Mouse (Mus musculus): ENCODE measurements around the gene 4933427D14Rik. TPM values are rescaled to one million over a fixed set of nuclear protein-coding genes. Genes with fewer than 3 reads are reported as not detected.

The 4933427D14Rik gene
- polyA plus RNA-seq, 1 experiment from 2014 or later, result 7.5 TPM

GRCm38 (mm10) chr11:72130472-72130871 lies 76.8 kb downstream of the 4933427D14Rik start:
- Histone ChIP-seq H3K4me1 (ENCODE audit: control insufficient read depth, insufficient read depth, low read length) (peaks cover 39% of the 10 kb centered on the region), H3K9me3 (replicated peaks; ENCODE audit: control insufficient read depth, low read length) (no peaks in the 10 kb centered on the region), H3K4me3 (ENCODE audit: low read length) (no peak overlapping the region), H3K9ac (ENCODE audit: low read length) (no peak overlapping the region), H3K36me3 (ENCODE audit: control insufficient read depth, insufficient read depth) (no peaks in the 10 kb centered on the region), H3K27me3 (ENCODE audit: control insufficient read depth, insufficient read depth, low read length) (peaks cover 14% of the 10 kb centered on the region), H3K27ac (ENCODE audit: low read length) (peak overlapping the region; percentile 93), H3K4me2 (ENCODE audit: low read depth, low read length) (peak overlapping the region; percentile 42; the same call in 1 of the 2 replicates)
- ATAC-seq (replicated peaks; ENCODE audit: extremely low read depth, insufficient read depth, low FRiP score), result no peak
- WGBS, result 61% methylated on average over 3 of the region's 3 CpGs

DNA sequence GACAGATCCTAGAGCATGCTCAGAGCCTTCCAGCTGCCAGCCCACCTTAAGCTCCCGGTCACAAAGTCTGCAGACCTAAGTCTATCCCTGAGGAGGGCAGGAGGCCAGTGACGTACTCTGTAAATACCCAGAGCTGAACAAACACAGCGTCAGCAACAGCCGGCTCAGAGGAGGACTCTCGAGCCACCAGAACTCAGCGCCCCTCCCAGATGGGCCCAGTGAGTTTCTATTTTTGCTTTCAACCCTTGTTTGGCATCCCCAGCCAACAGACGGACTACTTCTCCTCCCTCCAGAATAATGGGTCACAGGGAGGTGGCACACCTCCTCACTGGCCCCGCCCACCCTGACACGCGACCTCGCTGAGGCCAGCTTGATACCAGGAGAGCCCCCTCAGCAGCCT lies 77.2 kb downstream of the 4933427D14Rik start:
- peak overlapping the region; percentile 42 for H3K4me2 ChIP-seq (ENCODE audit: low read depth, low read length)
- peak overlapping the region; percentile 60 for H3K9ac ChIP-seq (ENCODE audit: low read length)
- ATAC-seq (replicated peaks; ENCODE audit: extremely low read depth, insufficient read depth, low FRiP score), result peak; percentile 84
- H3K27ac ChIP-seq (ENCODE audit: low read length), result peak overlapping the region; percentile 93
- H3K27me3 ChIP-seq (ENCODE audit: control insufficient read depth, insufficient read depth, low read length), result peaks cover 13% of the 10 kb centered on the region
- 8% methylated on average over 11 of the region's 11 CpGs for WGBS
- no peaks in the 10 kb centered on the region for H3K9me3 ChIP-seq (replicated peaks; ENCODE audit: control insufficient read depth, low read length)
- H3K36me3 ChIP-seq (ENCODE audit: control insufficient read depth, insufficient read depth), result no peaks in the 10 kb centered on the region
- H3K4me3 ChIP-seq (ENCODE audit: low read length), result peak overlapping the region; percentile 11; the same call in 1 of the 2 replicates
- H3K4me1 ChIP-seq (ENCODE audit: control insufficient read depth, insufficient read depth, low read length), result peaks cover 39% of the 10 kb centered on the region

DNA sequence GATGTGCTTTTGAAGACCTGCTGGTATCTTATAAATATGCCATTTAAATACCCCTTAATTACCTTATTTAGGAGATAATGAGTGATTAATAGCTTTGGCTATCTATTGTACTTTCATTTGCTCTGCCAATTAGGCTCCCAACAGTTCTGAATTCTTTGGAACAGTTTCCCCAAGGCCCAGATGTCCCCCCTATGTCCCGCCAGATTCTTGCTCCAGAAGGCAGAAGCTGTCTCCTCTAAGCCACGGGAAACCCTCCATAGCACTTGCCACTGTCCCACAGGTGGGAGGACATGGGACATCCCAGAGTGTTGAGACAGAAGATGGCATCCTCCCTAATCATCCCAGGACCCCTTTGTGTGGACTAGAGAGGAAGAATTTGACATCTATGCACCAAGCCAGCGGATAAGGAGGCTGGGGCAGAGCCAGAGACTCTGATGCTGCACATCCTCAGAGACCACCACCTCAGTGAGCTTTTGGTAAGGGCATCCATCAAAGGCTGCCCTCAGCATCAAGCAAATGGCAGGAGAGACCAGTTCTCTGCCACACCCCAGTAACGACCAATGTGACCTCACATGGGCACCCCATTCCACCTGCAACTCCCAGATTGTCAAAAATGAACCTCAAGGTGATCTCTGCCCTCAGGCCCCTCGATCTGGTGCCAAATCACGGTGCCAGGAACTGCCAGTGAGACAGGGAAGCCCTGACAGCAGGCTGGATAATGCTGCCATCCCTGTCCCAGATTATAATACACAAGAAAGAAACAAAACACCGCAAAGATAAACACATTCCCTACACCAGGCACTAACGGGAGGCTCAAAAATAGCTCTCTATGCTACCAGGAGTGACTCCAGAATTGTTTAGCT lies 78.0 kb downstream of the 4933427D14Rik start:
- WGBS, result 46% methylated on average over 8 of the region's 8 CpGs
- H3K27me3 ChIP-seq (ENCODE audit: control insufficient read depth, insufficient read depth, low read length), result peaks cover 5% of the 10 kb centered on the region
- ATAC-seq (replicated peaks; ENCODE audit: extremely low read depth, insufficient read depth, low FRiP score), result no peak; the same call in 1 of the 2 replicates
- peak overlapping the region; percentile 60 for H3K9ac ChIP-seq (ENCODE audit: low read length)
- H3K4me3 ChIP-seq (ENCODE audit: low read length), result 0 out of 2 replicates have a peak overlapping the region, but pooled peaks have one; percentile 11
- H3K27ac ChIP-seq (ENCODE audit: low read length), result peak overlapping the region; percentile 93
- no peaks in the 10 kb centered on the region for H3K36me3 ChIP-seq (ENCODE audit: control insufficient read depth, insufficient read depth)
- H3K9me3 ChIP-seq (replicated peaks; ENCODE audit: control insufficient read depth, low read length), result no peaks in the 10 kb centered on the region
- peak overlapping the region; percentile 42 for H3K4me2 ChIP-seq (ENCODE audit: low read depth, low read length)
- H3K4me1 ChIP-seq (ENCODE audit: control insufficient read depth, insufficient read depth, low read length), result peaks cover 37% of the 10 kb centered on the region

- H3K4me3 ChIP-seq (ENCODE audit: low read length), result no peak overlapping the region
- H3K4me2 ChIP-seq (ENCODE audit: low read depth, low read length), result no peak overlapping the region
- no peak overlapping the region for H3K27ac ChIP-seq (ENCODE audit: low read length)
- ATAC-seq (replicated peaks; ENCODE audit: extremely low read depth, insufficient read depth, low FRiP score), result no peak
- WGBS, result 81% methylated on average over 5 of the region's 5 CpGs
- no peaks in the 10 kb centered on the region for H3K9me3 ChIP-seq (replicated peaks; ENCODE audit: control insufficient read depth, low read length)
- H3K27me3 ChIP-seq (ENCODE audit: control insufficient read depth, insufficient read depth, low read length), result no peaks in the 10 kb centered on the region
- peaks cover 30% of the 10 kb centered on the region for H3K4me1 ChIP-seq (ENCODE audit: control insufficient read depth, insufficient read depth, low read length)
- no peaks in the 10 kb centered on the region for H3K36me3 ChIP-seq (ENCODE audit: control insufficient read depth, insufficient read depth)
- H3K9ac ChIP-seq (ENCODE audit: low read length), result no peak overlapping the region
Observed at GRCm38 (mm10) chr11:72127450-72128189, 79.6 kb downstream of the 4933427D14Rik start.

GRCm38 (mm10) chr11:72125781-72126180 lies 81.5 kb downstream of the 4933427D14Rik start:
- no peak for ATAC-seq (replicated peaks; ENCODE audit: extremely low read depth, insufficient read depth, low FRiP score)
- no peak overlapping the region for H3K9ac ChIP-seq (ENCODE audit: low read length)
- H3K27me3 ChIP-seq (ENCODE audit: control insufficient read depth, insufficient read depth, low read length), result no peaks in the 10 kb centered on the region
- no peak overlapping the region for H3K27ac ChIP-seq (ENCODE audit: low read length)
- no peak overlapping the region for H3K4me3 ChIP-seq (ENCODE audit: low read length)
- H3K9me3 ChIP-seq (replicated peaks; ENCODE audit: control insufficient read depth, low read length), result no peaks in the 10 kb centered on the region
- H3K4me1 ChIP-seq (ENCODE audit: control insufficient read depth, insufficient read depth, low read length), result peaks cover 13% of the 10 kb centered on the region
- H3K36me3 ChIP-seq (ENCODE audit: control insufficient read depth, insufficient read depth), result no peaks in the 10 kb centered on the region
- WGBS, result 69% methylated on average over 3 of the region's 3 CpGs
- no peak overlapping the region for H3K4me2 ChIP-seq (ENCODE audit: low read depth, low read length)

DNA sequence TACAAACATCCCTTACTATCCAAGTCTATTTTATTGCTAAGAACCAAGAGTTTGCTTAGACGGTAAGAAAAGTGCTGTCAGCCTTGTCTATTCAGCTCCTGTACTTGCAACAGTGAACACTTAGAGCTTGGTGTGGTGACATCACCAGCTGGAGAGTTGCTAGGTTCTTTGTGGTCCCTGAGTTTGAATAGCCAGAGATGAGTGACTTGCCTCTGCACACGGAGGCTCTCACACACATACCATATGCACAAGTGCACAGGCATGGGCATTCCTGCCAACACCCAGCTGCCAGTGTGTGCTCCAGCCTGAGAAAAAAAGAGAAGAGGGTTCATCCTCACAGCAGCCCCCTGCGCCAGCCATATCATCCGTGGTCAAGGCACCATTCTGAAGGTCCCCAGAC lies 83.7 kb downstream of the 4933427D14Rik start:
- Histone ChIP-seq H3K9ac (ENCODE audit: low read length) (no peak overlapping the region), H3K27me3 (ENCODE audit: control insufficient read depth, insufficient read depth, low read length) (no peaks in the 10 kb centered on the region), H3K27ac (ENCODE audit: low read length) (no peak overlapping the region), H3K4me1 (ENCODE audit: control insufficient read depth, insufficient read depth, low read length) (no peaks in the 10 kb centered on the region), H3K4me3 (ENCODE audit: low read length) (no peak overlapping the region), H3K9me3 (replicated peaks; ENCODE audit: control insufficient read depth, low read length) (no peaks in the 10 kb centered on the region), H3K4me2 (ENCODE audit: low read depth, low read length) (no peak overlapping the region), H3K36me3 (ENCODE audit: control insufficient read depth, insufficient read depth) (no peaks in the 10 kb centered on the region)
- WGBS, result 69% methylated on average over 4 of the region's 4 CpGs
- ATAC-seq (replicated peaks; ENCODE audit: extremely low read depth, insufficient read depth, low FRiP score), result no peak

DNA sequence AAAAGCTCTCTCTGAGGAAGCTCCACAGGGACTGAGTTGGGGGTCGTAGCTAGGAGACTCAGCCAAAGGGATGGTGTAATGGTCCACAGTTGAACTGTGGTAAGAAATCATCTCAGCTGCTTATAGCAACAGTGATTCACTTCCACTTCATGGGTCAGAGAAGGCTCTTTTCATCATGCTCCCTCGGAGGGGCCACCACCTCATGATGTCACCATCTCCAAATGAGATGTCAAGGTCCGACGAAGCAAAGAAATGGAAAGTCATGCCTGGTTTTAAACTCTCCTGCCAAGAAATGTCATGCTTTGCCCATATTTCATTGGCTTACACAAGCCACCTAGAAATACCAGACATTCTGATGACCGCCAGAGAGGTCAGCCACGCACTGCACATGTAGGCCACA lies 86.9 kb downstream of the 4933427D14Rik start:
- Histone ChIP-seq H3K27me3 (ENCODE audit: control insufficient read depth, insufficient read depth, low read length) (no peaks in the 10 kb centered on the region), H3K4me2 (ENCODE audit: low read depth, low read length) (no peak overlapping the region), H3K4me3 (ENCODE audit: low read length) (no peak overlapping the region), H3K4me1 (ENCODE audit: control insufficient read depth, insufficient read depth, low read length) (no peaks in the 10 kb centered on the region), H3K27ac (ENCODE audit: low read length) (no peak overlapping the region), H3K9ac (ENCODE audit: low read length) (no peak overlapping the region), H3K36me3 (ENCODE audit: control insufficient read depth, insufficient read depth) (no peaks in the 10 kb centered on the region), H3K9me3 (replicated peaks; ENCODE audit: control insufficient read depth, low read length) (no peaks in the 10 kb centered on the region)
- 86% methylated on average over 6 of the region's 6 CpGs for WGBS
- ATAC-seq (replicated peaks; ENCODE audit: extremely low read depth, insufficient read depth, low FRiP score), result no peak

DNA sequence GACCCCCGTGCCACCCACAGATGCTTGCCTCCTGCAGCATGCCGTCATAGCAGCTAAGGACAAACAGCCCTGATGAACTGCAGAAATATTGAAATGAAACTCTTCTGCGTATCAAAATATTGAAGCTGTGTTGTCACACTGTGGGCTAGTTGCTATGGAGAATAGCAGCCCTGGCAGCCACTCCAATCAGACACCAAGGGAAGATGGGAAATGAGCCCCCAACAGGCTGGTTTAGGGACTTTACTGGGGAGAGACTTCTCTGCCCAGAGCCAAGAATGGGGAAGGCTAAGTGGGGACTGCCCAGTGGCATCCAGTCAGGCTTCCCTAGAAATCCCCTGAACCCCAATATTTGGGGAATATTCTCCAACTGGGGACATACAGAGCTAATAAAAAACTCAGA lies 88.6 kb downstream of the 4933427D14Rik start:
- Histone ChIP-seq H3K4me3 (ENCODE audit: low read length) (no peak overlapping the region), H3K27me3 (ENCODE audit: control insufficient read depth, insufficient read depth, low read length) (no peaks in the 10 kb centered on the region), H3K4me2 (ENCODE audit: low read depth, low read length) (no peak overlapping the region), H3K4me1 (ENCODE audit: control insufficient read depth, insufficient read depth, low read length) (no peaks in the 10 kb centered on the region), H3K9ac (ENCODE audit: low read length) (no peak overlapping the region), H3K27ac (ENCODE audit: low read length) (no peak overlapping the region), H3K36me3 (ENCODE audit: control insufficient read depth, insufficient read depth) (no peaks in the 10 kb centered on the region), H3K9me3 (replicated peaks; ENCODE audit: control insufficient read depth, low read length) (no peaks in the 10 kb centered on the region)
- ATAC-seq (replicated peaks; ENCODE audit: extremely low read depth, insufficient read depth, low FRiP score), result no peak
- 75% methylated on average over 3 of the region's 3 CpGs for WGBS

- WGBS, result 57% methylated on average over 4 of the region's 4 CpGs
- Histone ChIP-seq H3K27me3 (ENCODE audit: control insufficient read depth, insufficient read depth, low read length) (no peaks in the 10 kb centered on the region), H3K9me3 (replicated peaks; ENCODE audit: control insufficient read depth, low read length) (no peaks in the 10 kb centered on the region), H3K4me2 (ENCODE audit: low read depth, low read length) (no peak overlapping the region), H3K4me1 (ENCODE audit: control insufficient read depth, insufficient read depth, low read length) (no peaks in the 10 kb centered on the region), H3K36me3 (ENCODE audit: control insufficient read depth, insufficient read depth) (no peaks in the 10 kb centered on the region), H3K27ac (ENCODE audit: low read length) (no peak overlapping the region), H3K4me3 (ENCODE audit: low read length) (no peak overlapping the region), H3K9ac (ENCODE audit: low read length) (no peak overlapping the region)
- ATAC-seq (replicated peaks; ENCODE audit: extremely low read depth, insufficient read depth, low FRiP score), result no peak
Observed at GRCm38 (mm10) chr11:72113296-72113695, 94.0 kb downstream of the 4933427D14Rik start.

All from heart, embryonic 16.5 days (tissue).